Mouse (Mus musculus): ENCODE results near the gene Ipmk. TPM values are rescaled to one million over a fixed set of nuclear protein-coding genes. Genes with fewer than 3 reads are reported as not detected.

Ipmk gene
- polyA plus RNA-seq, 1 experiment from 2014 or later: 32.4 TPM

DNA sequence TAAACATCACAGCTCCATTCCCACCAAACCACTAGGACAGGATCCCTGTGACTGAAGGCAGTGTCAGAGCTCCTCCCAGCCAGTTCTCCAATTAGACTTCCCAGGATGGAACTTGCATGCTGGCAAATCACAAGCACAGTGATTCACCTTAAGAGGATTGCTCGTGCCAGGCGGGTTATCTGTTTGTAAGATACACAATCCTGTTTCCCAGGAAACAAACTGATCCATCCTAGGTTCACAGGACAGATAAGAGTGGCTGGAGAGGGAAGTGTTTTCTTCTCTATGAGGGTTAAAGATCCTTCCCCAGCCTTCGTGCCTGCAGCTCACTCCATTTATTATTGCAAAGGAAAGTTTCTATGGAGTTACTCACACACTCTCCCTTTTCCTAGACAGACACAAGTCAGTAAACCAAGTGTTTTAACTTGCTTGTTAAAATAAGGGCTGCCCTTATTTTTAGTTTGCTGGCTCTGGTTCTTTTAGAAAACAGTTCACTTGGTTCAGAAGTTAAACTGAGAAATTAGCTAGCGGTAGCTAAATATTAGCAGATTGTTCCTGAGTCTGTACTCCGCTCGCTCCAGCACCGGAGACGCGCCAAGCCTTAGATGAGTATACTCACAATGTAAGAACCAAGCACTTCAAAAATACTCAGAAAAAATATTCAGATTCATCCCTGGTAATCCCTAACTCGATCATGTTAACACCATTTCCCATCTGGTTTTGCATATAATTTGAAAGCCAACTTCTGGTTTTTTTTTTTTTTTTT lies 51.0 kb downstream of the Ipmk start:
- Histone ChIP-seq H3K27ac (ENCODE audit: low read depth, low read length) (no peak overlapping the region), H3K4me3 (ENCODE audit: low read depth, low read length) (no peak overlapping the region), H3K4me1 (replicated peaks; ENCODE audit: control insufficient read depth, insufficient read depth, low read length) (no peaks in the 10 kb centered on the region), H3K9ac (ENCODE audit: low read depth, low read length) (no peak overlapping the region), H3K9me3 (ENCODE audit: control insufficient read depth) (no peaks in the 10 kb centered on the region), H3K4me2 (replicated peaks; ENCODE audit: low read depth) (no peak overlapping the region; the same call in 1 of the 2 replicates), H3K36me3 (ENCODE audit: control insufficient read depth, insufficient read depth) (no peaks in the 10 kb centered on the region), H3K27me3 (replicated peaks; ENCODE audit: control insufficient read depth, insufficient read depth, low read length) (no peaks in the 10 kb centered on the region)
- 56% methylated on average over 10 of the region's 10 CpGs for WGBS
- ATAC-seq: peak; percentile 84
- TF ChIP-seq CTCF (IDR thresholded peaks at IDR 0.05; ENCODE audit: low read depth): no peak

DNA sequence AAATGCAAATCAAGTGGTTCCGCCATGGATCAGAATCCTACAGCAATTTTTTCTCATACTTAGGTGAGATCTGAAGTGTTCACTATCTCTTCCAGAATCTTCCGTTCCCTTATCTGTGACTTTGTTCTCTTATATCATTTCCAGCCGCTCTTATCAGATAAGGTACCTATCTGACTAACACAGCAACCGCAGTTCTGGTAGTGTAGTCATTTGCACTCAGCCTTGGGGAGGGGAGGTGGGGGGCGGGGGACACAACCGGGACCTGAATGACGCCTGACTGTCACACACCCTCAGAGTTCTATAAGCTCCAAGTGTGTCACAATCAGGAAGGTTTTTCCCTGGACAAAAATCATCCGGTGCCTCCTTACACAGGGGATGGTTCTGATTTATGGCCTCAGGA lies 51.8 kb downstream of the Ipmk start:
- no peak overlapping the region for H3K27ac ChIP-seq (ENCODE audit: low read depth, low read length)

DNA sequence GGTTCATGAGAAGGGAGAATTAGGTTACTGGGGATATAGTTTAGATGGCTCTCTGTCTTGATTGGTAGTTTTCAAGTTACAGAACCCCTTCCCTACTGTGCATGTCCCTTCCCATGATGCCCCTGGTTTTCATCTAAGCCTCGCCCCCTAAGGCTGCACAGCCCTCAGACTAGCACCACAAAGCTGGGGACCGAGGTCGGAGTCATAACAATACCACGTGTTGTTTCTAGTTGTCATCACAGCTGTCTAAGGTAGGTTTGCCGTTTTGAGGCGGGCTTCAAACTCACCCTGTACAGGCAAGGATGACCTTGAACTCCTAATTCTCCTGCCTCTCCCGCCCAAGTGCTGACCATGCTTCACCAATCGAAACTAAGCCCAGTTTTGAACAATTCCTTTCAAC lies 52.4 kb downstream of the Ipmk start:
- H3K4me1 ChIP-seq (replicated peaks; ENCODE audit: control insufficient read depth, insufficient read depth, low read length): no peaks in the 10 kb centered on the region
- WGBS: 70% methylated on average over 8 of the region's 8 CpGs
- no peaks in the 10 kb centered on the region for H3K9me3 ChIP-seq (ENCODE audit: control insufficient read depth)
- H3K4me2 ChIP-seq (replicated peaks; ENCODE audit: low read depth): no peak overlapping the region
- no peaks in the 10 kb centered on the region for H3K27me3 ChIP-seq (replicated peaks; ENCODE audit: control insufficient read depth, insufficient read depth, low read length)
- H3K4me3 ChIP-seq (ENCODE audit: low read depth, low read length): no peak overlapping the region
- H3K9ac ChIP-seq (ENCODE audit: low read depth, low read length): no peak overlapping the region
- ATAC-seq: no peak
- no peak overlapping the region for H3K27ac ChIP-seq (ENCODE audit: low read depth, low read length)
- H3K36me3 ChIP-seq (ENCODE audit: control insufficient read depth, insufficient read depth): no peaks in the 10 kb centered on the region
- no peak for TF ChIP-seq CTCF (IDR thresholded peaks at IDR 0.05; ENCODE audit: low read depth)

More for the DNA sequence above, 51.8 kb downstream of the Ipmk start:
- WGBS: 35% methylated on average over 8 of the region's 8 CpGs
- Histone ChIP-seq H3K36me3 (ENCODE audit: control insufficient read depth, insufficient read depth) (no peaks in the 10 kb centered on the region), H3K4me1 (replicated peaks; ENCODE audit: control insufficient read depth, insufficient read depth, low read length) (no peaks in the 10 kb centered on the region), H3K9ac (ENCODE audit: low read depth, low read length) (no peak overlapping the region), H3K4me3 (ENCODE audit: low read depth, low read length) (no peak overlapping the region), H3K27me3 (replicated peaks; ENCODE audit: control insufficient read depth, insufficient read depth, low read length) (no peaks in the 10 kb centered on the region), H3K9me3 (ENCODE audit: control insufficient read depth) (no peaks in the 10 kb centered on the region), H3K4me2 (replicated peaks; ENCODE audit: low read depth) (peak overlapping the region; percentile 25; the same call in 1 of the 2 replicates)
- no peak for ATAC-seq
- no peak for TF ChIP-seq CTCF (IDR thresholded peaks at IDR 0.05; ENCODE audit: low read depth)

DNA sequence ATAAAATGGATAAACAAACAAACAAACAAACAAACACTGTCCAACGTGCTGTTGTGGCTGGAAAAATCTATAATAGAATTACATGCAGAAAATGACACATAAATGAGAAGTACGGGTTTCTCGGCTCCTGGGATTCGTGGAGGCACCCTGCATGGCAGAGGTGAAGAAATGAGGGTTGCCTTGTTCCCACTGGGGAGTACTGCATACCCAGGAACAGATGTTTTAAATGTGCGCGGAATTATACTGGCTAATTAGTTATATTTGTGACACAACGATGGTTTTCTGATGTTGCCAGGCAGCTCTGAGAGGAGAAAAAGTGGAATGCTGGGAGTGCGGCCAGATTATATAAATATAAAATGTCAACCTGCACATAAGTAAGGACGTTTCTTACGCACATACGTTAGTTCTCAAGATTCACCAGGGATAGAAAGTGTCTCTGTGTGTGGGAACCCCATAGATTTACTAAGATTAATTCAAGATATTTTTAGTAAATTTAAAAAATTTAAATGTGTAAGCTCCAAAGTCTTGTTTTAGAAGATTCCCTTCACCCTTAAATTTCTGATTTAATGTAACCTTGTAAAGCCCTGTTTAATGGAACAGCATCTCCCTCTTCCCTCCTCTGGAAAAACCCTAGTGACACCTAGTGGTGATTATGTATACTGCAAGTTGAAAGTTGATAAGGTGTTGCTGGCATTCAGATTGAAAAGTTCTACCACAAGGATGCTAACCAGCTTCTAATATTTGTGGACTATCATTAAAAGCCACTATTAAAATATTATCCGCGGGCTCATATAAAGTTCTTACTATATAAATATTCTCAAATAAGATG lies 53.5 kb downstream of the Ipmk start:
- Histone ChIP-seq H3K27me3 (replicated peaks; ENCODE audit: control insufficient read depth, insufficient read depth, low read length) (no peaks in the 10 kb centered on the region), H3K4me2 (replicated peaks; ENCODE audit: low read depth) (no peak overlapping the region), H3K36me3 (ENCODE audit: control insufficient read depth, insufficient read depth) (no peaks in the 10 kb centered on the region), H3K9me3 (ENCODE audit: control insufficient read depth) (no peaks in the 10 kb centered on the region), H3K4me3 (ENCODE audit: low read depth, low read length) (no peak overlapping the region), H3K9ac (ENCODE audit: low read depth, low read length) (no peak overlapping the region), H3K4me1 (replicated peaks; ENCODE audit: control insufficient read depth, insufficient read depth, low read length) (no peaks in the 10 kb centered on the region), H3K27ac (ENCODE audit: low read depth, low read length) (no peak overlapping the region)
- WGBS: 66% methylated on average over 13 of the region's 13 CpGs
- no peak for ATAC-seq
- peak; percentile 93 for TF ChIP-seq CTCF (IDR thresholded peaks at IDR 0.05; ENCODE audit: low read depth)

DNA sequence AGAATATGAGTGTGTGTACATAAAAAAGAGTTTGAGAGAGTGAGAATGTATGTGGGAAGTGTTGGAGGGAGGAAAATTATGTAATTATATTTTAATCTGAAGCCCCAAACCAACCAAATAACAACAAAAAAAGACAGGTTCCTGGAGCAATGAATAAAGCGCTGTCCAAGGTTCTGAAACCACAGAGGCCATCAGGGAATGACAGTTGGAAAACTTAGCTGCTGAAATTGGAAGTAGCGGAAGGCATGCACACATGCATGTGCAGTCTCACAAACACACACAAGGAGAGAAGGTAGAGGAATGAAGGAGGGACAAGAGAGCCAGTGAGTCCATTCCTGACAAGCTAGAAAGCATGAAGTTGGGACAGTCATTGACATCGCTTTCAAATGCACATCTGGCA lies 56.1 kb downstream of the Ipmk start:
- Histone ChIP-seq H3K36me3 (ENCODE audit: control insufficient read depth, insufficient read depth) (no peaks in the 10 kb centered on the region), H3K4me3 (ENCODE audit: low read depth, low read length) (no peak overlapping the region), H3K4me2 (replicated peaks; ENCODE audit: low read depth) (no peak overlapping the region), H3K9me3 (ENCODE audit: control insufficient read depth) (no peaks in the 10 kb centered on the region), H3K9ac (ENCODE audit: low read depth, low read length) (no peak overlapping the region), H3K27ac (ENCODE audit: low read depth, low read length) (no peak overlapping the region), H3K4me1 (replicated peaks; ENCODE audit: control insufficient read depth, insufficient read depth, low read length) (no peaks in the 10 kb centered on the region), H3K27me3 (replicated peaks; ENCODE audit: control insufficient read depth, insufficient read depth, low read length) (no peaks in the 10 kb centered on the region)
- no peak for ATAC-seq
- TF ChIP-seq CTCF (IDR thresholded peaks at IDR 0.05; ENCODE audit: low read depth): no peak
- WGBS: 67% methylated on average over 3 of the region's 3 CpGs

DNA sequence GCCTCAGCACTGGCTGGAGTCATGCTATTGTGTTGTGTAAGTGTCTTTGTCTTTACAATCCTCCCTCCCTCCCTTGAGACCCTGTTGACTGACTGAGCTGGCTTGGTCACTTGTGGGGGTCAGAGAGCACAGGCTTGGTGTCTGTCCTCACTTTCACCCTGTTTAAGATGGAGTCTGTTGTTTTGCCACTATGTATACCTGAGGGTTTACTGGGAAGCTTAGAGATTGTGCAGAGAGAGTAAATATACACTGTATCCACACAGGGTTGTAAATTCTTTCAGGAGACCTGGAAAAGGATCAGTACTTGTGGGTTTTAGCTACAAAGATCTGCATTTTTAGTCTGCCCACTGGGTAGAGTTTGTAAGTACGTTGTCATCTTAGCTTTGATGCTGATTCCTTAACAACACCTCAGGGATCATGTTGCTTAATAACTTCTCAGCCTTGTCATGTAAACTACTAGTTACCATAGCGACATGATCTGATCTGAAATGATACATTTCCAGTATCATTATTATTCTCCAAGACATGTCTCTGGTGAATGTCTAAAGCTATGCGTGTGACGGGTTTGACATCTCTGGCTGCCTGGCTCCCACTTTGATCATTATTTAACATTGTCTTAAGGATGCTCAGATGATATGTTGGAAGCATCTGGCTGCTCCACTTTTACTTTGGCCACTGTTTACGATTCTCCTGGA lies 58.1 kb downstream of the Ipmk start:
- Histone ChIP-seq H3K27ac (ENCODE audit: low read depth, low read length) (no peak overlapping the region), H3K27me3 (replicated peaks; ENCODE audit: control insufficient read depth, insufficient read depth, low read length) (no peaks in the 10 kb centered on the region), H3K4me3 (ENCODE audit: low read depth, low read length) (no peak overlapping the region), H3K36me3 (ENCODE audit: control insufficient read depth, insufficient read depth) (no peaks in the 10 kb centered on the region), H3K4me2 (replicated peaks; ENCODE audit: low read depth) (no peak overlapping the region), H3K4me1 (replicated peaks; ENCODE audit: control insufficient read depth, insufficient read depth, low read length) (no peaks in the 10 kb centered on the region), H3K9ac (ENCODE audit: low read depth, low read length) (no peak overlapping the region), H3K9me3 (ENCODE audit: control insufficient read depth) (no peaks in the 10 kb centered on the region)
- 80% methylated on average over 5 of the region's 5 CpGs for WGBS
- no peak for TF ChIP-seq CTCF (IDR thresholded peaks at IDR 0.05; ENCODE audit: low read depth)
- no peak for ATAC-seq

All from intestine, postnatal 0 days (tissue).